Mouse (Mus musculus): Measurements from ENCODE around the gene Erp44. TPM values are rescaled to one million over a fixed set of nuclear protein-coding genes. Genes with fewer than 3 reads are reported as not detected.
A peak's percentile ranks its signal among the peaks of the same experiment; 100 is the strongest.

The Erp44 gene
- total RNA-seq, 1 experiment from 2014 or later = 60.0 TPM

DNA sequence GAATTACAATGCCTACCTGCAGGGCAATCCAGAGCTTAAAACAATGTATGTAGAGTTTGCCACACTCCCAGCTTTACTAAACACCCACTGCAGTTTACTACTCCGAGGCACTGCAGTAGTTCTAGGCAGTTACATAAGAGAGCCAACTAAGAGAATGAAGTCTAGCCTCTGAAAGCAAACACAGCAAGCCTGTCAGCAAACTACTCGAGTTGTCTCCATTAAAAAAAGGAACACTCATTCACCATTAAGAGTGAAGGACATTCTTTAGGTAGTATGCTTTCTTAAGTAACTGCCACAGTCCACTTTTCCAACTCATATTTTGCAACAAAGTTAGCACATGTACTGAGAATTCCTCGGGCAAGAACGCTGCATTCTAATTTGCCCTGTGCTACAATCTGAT lies 40.3 kb downstream of the Erp44 start:
- no peak for DNase-seq

DNA sequence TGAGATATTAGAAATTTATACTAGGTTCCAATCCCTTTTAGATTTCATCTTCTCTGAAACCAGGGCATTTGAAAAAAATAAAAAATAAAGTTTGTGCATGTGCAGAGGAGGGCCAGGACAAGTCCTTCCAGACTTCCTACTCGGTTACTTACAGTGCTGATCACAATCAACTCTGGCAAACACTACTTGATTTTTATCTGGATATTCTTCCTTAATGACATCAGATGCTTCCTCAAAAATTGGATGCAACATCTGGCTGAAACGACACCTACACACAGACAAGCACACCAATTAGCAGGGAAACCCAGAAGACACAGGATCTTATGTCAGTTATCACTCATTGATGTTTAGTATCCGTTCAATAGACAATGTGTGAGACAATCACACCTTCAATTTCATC lies 42.6 kb downstream of the Erp44 start:
- no peak for DNase-seq

DNA sequence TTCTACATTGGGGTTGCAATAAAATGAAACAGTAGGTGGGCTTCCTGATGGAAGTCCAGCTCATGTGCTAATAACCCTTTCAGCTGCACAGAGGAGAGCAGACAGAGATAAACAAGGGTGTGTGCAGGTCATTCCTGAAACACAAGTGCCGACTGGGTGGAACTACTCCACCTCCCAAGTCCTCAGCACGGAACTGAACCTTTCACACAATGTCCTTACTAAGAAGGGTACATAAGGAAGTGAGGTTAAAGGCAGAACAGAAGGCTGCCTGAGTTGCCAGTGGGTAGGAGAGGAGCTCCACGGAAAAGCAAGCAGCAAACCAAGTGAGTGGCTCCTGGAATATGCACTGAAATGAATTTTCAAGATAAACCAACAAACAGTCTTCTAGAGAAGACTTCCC lies 52.6 kb downstream of the Erp44 start:
- no peak for DNase-seq

DNA sequence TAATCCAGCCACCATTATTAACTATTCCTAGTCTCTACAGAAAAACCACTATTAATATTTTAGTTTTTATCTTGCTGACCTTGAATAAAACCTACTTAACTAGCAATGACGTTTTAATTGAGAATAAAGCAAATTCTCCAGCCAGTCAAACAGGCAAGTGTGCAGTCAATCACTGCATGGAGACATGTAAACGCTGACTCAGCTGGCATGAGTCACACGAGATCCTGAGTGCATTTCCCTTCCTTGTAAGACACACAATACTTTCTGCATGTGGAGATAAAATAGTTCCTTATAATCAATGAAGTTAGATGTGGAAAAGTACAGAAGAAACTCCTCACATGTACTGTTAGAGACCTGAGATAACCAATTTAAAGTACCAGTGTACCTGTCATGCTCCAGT lies 53.8 kb downstream of the Erp44 start:
- DNase-seq = peak; percentile 52

DNA sequence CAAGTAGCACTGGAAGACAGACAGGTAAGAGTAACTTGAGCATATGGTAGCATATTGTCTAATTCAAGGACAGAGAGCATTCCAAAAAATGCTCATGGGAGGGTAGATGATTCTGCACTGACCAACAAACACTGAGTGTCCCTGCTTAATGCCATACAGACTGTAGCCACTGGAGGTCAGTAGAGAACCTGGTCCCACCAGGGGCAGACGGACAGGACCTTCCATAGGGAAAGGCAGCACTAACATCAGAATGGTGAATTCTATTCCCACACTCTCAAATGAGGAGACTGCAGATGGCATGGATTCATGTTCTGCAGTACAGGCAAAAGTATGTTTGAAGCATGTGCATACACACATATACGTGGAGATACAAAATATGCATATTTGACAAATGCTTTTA lies 54.2 kb downstream of the Erp44 start:
- peak; percentile 86 for DNase-seq

DNA sequence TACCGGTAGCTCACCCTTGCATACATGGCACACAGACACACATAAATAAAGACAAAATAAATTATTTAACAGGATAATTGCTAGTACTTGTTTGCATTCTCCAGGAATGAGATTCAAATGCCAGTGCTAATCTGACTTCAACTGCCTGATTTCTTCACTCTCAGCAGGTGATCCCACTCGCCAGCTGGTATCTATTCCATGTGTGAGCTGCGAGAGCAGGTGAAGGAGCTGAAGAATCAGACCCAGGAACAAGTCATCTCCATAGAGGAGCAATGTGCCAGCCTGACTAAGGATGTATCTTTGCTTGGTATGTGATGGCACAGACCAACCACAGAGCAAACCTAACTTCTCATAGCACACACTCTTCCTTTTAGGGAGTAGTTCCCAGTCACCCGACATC lies 75.8 kb downstream of the Erp44 start:
- no peak for DNase-seq

DNA sequence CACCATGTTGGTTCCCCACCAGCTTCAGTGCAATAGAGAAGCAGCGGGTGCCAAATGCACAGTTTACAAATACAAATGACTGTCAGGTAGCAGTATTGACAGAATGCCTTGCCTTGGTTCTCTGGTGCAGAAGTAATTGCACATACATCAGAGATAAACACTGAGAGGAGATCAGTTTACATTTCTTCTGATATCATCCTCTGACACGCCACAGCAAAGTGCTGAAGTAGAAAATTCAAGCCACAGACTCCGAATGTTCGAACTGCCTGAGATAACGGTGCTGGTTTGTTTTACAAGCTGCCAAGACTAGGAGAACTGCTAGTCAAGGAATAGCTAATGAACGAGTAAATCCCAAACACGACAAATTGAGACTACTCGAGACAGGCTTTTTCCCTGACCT lies 80.9 kb downstream of the Erp44 start:
- DNase-seq = no peak

DNA sequence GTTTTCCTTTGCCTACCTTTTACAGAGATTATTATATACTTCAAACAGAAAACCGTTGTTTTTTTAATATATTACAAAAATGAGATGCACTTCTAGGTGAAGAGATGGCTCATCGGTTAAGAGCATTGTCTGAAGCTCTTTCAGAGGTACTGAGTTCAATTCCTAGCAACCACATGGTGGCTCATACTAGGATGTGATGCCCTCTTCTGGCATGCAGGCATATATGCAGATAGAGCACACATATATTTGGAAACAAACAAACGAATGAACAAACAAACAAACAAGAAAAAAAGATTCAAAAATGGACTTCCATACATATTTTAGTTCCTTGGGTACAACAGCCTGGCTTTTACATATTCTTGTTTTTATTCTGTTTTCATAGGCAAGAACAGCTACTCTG lies 81.4 kb downstream of the Erp44 start:
- DNase-seq = no peak

DNA sequence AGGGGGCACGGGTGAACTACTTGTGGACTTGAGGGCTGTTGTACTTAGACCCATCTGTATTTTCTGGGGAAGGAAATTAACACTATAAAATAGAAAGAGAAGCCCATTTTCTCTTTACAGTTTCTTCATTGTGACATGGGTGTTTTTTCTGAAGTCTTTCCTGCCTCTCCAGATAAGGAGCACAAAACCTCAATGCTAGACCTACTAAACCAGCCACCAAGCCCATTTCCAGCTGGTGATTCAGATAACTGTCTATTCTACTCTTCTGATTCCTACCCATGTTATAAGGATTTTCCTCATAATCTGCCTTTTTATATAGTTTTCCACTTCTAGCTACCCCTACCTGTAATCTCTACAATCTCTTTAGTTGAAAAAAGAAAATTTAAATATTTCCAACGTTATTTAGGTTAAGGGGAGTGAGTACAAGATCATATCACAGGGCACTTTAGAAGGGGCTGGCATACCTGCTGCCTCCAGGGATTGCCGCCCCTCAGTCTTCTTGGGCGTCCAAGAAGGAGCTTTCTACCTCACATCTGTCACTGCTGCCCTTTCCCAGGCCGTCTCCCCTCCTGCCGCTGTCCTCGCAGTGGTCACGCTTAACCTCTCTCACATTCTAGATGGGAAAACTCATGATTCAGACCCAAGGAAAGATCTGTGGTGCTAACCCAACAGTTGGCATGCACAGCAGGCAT lies 97.1 kb downstream of the Erp44 start:
- DNase-seq = no peak

DNA sequence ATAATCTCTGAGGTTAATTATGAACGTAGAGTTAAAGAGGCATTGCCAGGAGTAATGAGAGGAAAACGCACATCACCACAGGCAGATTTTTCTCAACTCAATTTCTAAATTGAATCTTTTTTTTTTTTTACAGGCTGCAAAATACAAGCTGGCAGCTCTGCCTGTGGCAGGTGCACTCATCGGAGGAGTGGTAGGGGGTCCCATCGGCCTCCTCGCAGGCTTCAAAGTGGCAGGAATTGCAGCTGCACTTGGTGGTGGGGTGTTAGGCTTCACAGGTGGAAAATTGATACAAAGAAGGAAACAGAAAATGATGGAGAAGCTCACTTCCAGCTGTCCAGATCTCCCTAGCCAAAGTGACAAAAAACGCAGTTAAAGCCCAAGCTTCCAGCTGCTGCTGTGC lies 98.0 kb downstream of the Erp44 start:
- no peak for DNase-seq

DNA sequence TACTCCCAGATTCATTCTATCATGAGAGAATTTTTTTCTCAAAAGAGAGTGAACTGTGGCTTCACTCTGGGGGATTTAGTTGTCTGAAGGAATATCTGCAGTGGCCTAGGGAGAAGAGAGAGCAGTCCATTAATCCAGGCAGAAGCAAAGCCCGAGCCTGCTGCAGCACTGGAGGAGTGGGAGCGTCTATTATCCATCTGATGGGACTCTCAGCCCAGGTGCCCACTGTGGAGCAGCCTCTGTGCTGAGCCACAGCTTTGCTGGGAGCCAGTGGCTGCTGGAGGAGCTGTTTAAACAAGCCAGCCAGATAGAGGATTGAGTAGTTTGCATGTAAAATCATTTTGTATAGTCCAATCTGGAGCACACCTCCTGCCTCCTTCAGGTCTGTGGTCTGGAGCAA lies 98.4 kb downstream of the Erp44 start:
- DNase-seq = no peak

DNA sequence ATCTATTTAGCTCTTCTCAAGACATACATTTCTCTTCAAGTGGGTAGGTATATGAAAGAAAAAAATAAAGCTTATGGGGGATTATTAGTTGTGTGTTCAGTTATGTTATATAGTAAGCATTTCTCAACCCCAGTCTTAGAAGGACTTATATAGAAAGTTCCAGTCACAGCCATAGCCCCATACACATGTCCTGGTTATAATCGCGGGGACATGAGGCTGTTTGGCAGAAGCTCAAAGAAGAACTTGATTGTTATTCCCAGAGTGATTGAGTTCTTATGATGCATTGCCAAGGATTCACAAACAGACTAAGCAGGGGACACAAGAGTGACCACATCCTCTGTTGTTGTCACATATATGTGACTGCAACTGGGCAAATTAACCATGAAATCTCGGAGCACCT lies 103.7 kb downstream of the Erp44 start:
- DNase-seq = no peak

DNA sequence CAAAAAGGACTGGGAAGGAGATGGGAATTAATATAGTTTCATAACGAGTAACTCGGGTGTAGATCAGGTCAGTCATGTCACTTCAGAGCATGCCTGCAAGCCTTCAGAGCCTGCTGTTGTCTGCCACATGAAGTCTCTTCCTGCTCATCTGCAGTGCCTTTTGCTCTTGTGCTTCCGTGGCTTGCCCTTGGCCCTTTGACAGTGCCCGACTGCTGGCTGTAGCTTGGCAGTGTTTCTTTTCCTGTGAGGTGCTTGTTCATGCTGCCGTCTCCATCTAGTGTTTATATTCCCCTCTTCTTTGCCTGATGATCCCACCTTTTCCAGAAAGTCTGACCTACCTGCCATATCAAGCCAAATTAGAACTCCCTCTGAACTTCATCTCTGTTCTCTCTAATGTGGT lies 115.5 kb downstream of the Erp44 start:
- DNase-seq = peak; percentile 66

DNA sequence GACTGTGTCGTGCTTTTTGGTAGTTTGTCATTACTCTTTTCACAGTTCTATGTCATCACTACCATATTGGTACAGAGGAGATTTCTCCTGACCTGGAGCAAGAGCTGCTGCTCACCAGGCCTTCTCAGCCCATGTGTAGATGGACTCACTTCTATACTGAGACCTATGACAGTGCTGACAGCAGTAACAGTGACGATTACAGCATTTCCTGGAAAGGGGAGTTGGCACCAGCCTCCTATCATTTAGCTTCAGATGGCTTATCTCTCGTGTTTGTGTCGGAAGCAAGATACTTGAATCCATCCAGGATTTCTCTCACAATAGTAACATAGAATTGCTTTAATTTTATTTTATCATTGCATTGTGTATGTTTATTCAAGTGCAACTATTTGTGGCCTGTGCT lies 119.0 kb downstream of the Erp44 start:
- DNase-seq = no peak

DNA sequence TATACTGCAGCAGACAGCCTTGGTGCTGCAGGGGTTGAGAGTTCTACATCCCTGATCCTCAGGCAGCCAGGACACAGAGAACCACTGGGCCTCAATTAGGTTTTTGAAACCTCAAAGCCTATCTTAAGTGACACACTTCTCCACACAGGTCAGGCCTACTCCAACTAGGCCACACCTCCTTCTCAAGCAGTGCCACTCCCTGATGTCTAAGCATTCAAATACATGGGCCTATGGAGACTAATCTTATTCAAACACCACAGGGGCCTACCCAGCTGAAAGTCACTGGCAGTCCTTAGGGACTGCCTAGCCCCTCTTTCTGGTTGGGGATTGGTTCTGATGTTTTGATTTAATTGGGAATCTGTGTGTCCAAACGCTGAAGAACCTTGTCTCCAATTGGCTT lies 123.5 kb downstream of the Erp44 start:
- DNase-seq = no peak

DNA sequence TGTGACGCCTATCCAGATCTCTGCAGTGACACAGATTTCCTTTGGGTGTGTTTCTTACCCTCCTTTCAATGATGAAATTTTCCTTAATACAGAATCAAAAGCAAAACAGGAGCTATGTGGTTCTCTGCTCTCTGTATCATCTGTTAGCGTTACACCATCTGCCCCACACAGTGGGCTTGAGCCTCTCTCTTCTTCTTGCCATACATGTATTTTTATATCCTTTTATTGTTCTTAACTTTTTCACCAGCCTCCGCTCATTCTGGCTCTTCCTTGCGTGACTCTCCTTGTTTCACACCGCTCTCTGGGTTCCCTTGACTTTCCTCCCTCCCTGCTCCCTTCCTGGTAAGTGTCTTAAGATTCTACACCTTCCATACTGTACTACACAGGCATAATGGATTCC lies 126.1 kb downstream of the Erp44 start:
- DNase-seq = no peak

DNA sequence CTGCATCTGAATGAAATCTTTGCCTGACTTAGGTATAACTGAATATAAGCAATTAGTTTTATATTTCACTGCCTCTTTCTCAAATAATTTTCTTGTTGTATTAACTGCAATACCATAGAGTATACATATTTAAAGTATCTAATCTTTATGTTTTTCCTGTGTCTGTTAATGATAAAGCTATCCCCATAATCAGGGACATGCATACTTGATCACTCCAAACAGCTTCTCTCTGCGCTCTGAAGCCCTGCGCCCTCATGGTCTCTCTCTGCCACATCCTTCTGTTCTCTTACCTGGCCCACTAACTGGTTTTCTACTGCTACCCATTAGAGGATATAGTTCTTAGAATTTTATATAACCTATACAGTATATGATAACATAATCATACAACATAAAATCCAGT lies 129.9 kb downstream of the Erp44 start:
- DNase-seq = no peak

Small RNA genes lying within 50 kb of the gene (microRNA-seq; reads per million reads assigned to microRNA genes)
- gene Mir1958 = 0 reads per million in 2 experiments

Other genes with a start within 250 kb of the Erp44 start
- 49.0 and 108 TPM in 2 replicates for gene Nr4a3, start 234.4 kb downstream of the Erp44 start, total RNA-seq (2021)
- gene Stx17, start 154.6 kb downstream of the Erp44 start, total RNA-seq (2021) = 46.4 and 55.4 TPM in 2 replicates
- gene Invs, start 202 bp upstream of the Erp44 start, total RNA-seq (2021) = 8.3 and 11.2 TPM in 2 replicates
- 23.0 and 27.0 TPM in 2 replicates for gene Tex10, start 193.9 kb upstream of the Erp44 start, total RNA-seq (2021)

Data from adrenal gland, postnatal 14 days (tissue).